Mouse (Mus musculus) testis, adult 2 months (tissue): ENCODE measurements at regions not wholly inside any gene's neighbourhood (a gene's known extent, or its start where the extent isn't known, plus 50 kb on each side); places are given as distances from the start of the nearest gene placed in this dataset.

ENCODE experiments used
- H3K27ac ChIP-seq: fragments of 200-500 bp; 2 replicates; pipeline ENCODE4 v1.5.1; 2012; ENCODE audit warnings: low read depth, low read length; ENCODE audit not compliant: control insufficient read depth, insufficient read depth
- H3K27me3 ChIP-seq: fragments of 200-500 bp; 2 replicates; pipeline ENCODE4 v1.6.1; 2012; ENCODE audit warnings: mild to moderate bottlenecking, low read length, moderate library complexity; ENCODE audit not compliant: control insufficient read depth, insufficient read depth
- H3K36me3 ChIP-seq: fragments of 200-500 bp; 2 replicates; pipeline ENCODE4 v1.6.1; 2012; ENCODE audit warnings: mild to moderate bottlenecking, low read length; ENCODE audit not compliant: control insufficient read depth, insufficient read depth
- H3K4me1 ChIP-seq: fragments of 200-500 bp; 2 replicates; pipeline ENCODE4 v1.6.1; 2012; ENCODE audit warnings: low read length; ENCODE audit not compliant: control insufficient read depth, insufficient read depth
- H3K4me3 ChIP-seq: fragments of 200-500 bp; 2 replicates; pipeline ENCODE4 v1.5.1; 2012; ENCODE audit warnings: low read depth, mild to moderate bottlenecking, low read length, moderate library complexity, mixed read lengths; ENCODE audit not compliant: control insufficient read depth
- CTCF ChIP-seq: fragments of 200-500 bp; IDR thresholded peaks from 2 replicates; pipeline ENCODE4 v1.5.1; 2012; ENCODE audit warnings: low read depth, mild to moderate bottlenecking, inconsistent platforms, low read length, moderate library complexity; ENCODE audit not compliant: control insufficient read depth, insufficient read depth, insufficient replicate concordance
- POLR2A ChIP-seq: fragments of 200-500 bp; IDR thresholded peaks from 2 replicates; pipeline ENCODE4 v1.6.1; 2012; ENCODE audit warnings: low read depth, mild to moderate bottlenecking, inconsistent platforms, low read length, moderate library complexity; ENCODE audit not compliant: control insufficient read depth

DNA sequence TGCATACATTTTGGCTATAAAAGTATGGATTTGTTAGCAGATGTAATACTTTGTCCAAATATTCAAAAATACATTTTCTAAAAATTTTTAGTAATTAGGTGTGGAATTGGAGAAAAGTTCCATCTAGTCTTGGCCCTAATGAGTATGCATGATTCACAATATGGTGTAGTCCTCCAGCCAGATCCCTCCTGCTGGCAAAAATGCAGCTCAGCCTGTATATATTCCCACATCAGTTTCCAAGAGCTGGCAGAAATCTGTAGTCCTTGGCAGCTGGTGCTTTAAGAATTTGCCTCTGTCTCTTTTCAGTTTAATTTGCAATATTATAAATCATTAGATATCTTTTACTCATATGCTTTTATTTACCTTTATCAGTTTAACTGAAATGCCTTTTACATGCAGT lies 1358.3 kb downstream of the Lrfn5 start:
- no peak for TF ChIP-seq CTCF
- TF ChIP-seq POLR2A = no peak
- no peak overlapping the region for H3K4me3 ChIP-seq
- H3K36me3 ChIP-seq = no peaks in the 10 kb centered on the region
- no peaks in the 10 kb centered on the region for H3K27me3 ChIP-seq
- no peaks in the 10 kb centered on the region for H3K4me1 ChIP-seq
- H3K27ac ChIP-seq = no peak overlapping the region

DNA sequence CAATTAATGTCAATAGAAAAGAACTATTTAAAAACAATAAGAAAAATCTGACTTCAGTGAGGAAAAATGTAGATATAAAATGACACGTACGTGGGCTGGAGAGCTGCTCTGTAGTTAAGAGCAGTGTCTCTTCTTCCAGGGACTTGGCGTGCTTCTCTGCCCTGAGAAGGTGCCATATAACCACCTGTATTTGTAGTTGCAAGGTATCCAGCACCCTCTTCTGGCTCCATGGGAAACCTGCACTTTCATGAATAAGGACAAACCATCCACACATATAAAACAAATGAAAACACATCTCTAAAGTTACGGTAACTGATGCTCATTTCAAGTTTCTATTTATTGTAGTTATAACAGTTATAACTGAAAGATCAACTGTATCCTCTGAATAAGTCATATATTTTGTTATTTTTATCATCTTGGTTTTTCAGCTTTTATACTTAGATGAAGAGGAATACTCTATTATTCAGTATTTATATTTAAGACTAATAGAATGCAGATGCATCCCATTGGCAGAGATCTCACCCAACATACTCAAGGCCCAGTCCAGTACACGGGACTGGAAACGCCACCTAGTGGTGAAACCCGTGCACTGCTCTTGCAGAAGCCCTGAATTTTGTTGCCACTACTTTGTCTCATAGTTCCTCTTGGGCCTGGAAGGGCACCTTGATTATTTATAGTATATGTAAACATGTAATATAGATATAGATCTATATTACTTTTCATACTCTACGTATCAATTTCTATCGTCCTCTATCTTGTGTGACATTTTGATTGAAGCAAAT lies 1370.1 kb downstream of the Lrfn5 start:
- peak; percentile 68; the same call in 1 of the 2 replicates for TF ChIP-seq CTCF
- no peak for TF ChIP-seq POLR2A
- no peak overlapping the region for H3K4me3 ChIP-seq
- no peak overlapping the region for H3K27ac ChIP-seq
- no peaks in the 10 kb centered on the region for H3K27me3 ChIP-seq
- no peaks in the 10 kb centered on the region for H3K36me3 ChIP-seq
- no peaks in the 10 kb centered on the region for H3K4me1 ChIP-seq
